Mouse (Mus musculus): Measurements from ENCODE around the gene Gsk3a. TPM values are rescaled to one million over a fixed set of nuclear protein-coding genes. Genes with fewer than 3 reads are reported as not detected.

Gene Gsk3a
- polyA plus RNA-seq, 1 experiment = 87.3 TPM

DNA sequence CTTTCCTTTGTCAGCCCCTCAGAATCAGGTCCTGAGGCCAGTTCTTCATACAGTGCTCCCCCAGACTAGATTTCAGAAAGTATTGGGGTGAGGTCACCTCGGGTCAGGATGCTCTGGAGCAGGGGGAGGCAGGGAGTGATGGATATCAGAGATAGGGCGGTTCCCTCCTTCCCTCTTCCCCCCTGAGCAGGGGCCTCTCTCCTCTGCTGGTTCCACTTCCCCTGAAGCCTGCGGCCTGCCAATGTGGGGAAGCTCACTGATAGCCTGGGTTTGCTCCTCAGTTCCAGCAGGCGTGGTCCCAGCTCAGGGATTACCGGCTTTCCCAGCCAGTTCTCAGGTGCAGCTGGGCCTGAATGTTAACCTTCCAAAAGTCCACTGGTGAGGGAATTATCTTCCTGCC, 46.0 kb upstream of the Gsk3a start:
- Histone ChIP-seq H3K27me3 (ENCODE audit: control insufficient read depth, insufficient read depth, insufficient read length) (no peaks in the 10 kb centered on the region), H3K4me3 (ENCODE audit: insufficient read depth, poor library complexity, severe bottlenecking) (peak overlapping the region; percentile 43)
- TF ChIP-seq USF1 (IDR thresholded peaks at IDR 0.05; ENCODE audit: low read depth) = no peak
- no peak for TF ChIP-seq MYOD1 (IDR thresholded peaks at IDR 0.05; ENCODE audit: control insufficient read depth, insufficient read length, low read depth)
- no peak for TF ChIP-seq CEBPB (IDR thresholded peaks at IDR 0.05; ENCODE audit: low read depth)
- TF ChIP-seq MYOG (IDR thresholded peaks at IDR 0.05; ENCODE audit: control insufficient read depth, extremely low read depth, insufficient read length) = no peak
- TF ChIP-seq FOSL1 (IDR thresholded peaks at IDR 0.05; ENCODE audit: insufficient read depth, low read length, poor library complexity, severe bottlenecking) = no peak
- TF ChIP-seq MAX (IDR thresholded peaks at IDR 0.05) = no peak
- no peak for TF ChIP-seq CTCF (IDR thresholded peaks at IDR 0.05; ENCODE audit: control insufficient read depth, insufficient read depth, insufficient read length)

DNA sequence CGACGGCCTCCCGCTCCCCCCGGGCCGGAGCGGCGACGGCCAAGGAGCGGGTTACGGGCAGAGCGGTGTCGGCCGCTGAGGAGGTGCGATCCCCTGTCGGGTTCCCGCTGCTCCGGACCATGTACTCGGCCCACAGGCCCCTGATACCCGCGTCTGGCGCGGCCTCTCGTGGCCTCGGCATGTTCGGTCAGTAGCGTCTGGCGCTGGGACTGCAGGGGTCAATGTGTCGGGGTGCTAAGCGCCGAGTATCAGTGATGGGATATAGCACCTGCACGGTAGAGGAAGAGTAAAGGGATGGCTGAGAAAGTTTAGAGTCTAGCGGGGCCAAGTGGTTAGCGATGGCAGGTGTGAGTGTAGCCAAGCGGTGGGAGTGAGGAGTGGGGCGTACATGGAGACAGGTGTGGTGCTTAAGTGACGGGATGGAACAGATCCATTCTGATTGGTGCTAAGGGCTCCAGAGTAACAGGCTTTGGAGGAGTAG, 45.1 kb upstream of the Gsk3a start:
- Histone ChIP-seq H3K79me3 (ENCODE audit: low read depth) (peaks cover 18% of the 10 kb centered on the region), H3K79me2 (ENCODE audit: control insufficient read depth, insufficient read depth) (peaks cover 27% of the 10 kb centered on the region), H3ac (ENCODE audit: control insufficient read depth, insufficient read length, low read depth) (peak overlapping the region; percentile 93), H3K27me3 (ENCODE audit: control insufficient read depth, insufficient read depth, insufficient read length) (no peaks in the 10 kb centered on the region), H3K4me3 (ENCODE audit: insufficient read depth, poor library complexity, severe bottlenecking) (peak overlapping the region; percentile 43), H3K36me3 (ENCODE audit: control insufficient read depth, insufficient read depth) (peaks cover 25% of the 10 kb centered on the region)
- no peak for TF ChIP-seq MAX (IDR thresholded peaks at IDR 0.05)
- no peak for TF ChIP-seq CEBPB (IDR thresholded peaks at IDR 0.05; ENCODE audit: low read depth)
- no peak for TF ChIP-seq FOSL1 (IDR thresholded peaks at IDR 0.05; ENCODE audit: insufficient read depth, low read length, poor library complexity, severe bottlenecking)
- TF ChIP-seq MYOG (IDR thresholded peaks at IDR 0.05; ENCODE audit: control insufficient read depth, extremely low read depth, insufficient read length) = no peak
- no peak for TF ChIP-seq CTCF (IDR thresholded peaks at IDR 0.05; ENCODE audit: control insufficient read depth, insufficient read depth, insufficient read length)
- no peak for TF ChIP-seq MYOD1 (IDR thresholded peaks at IDR 0.05; ENCODE audit: control insufficient read depth, insufficient read length, low read depth)
- TF ChIP-seq USF1 (IDR thresholded peaks at IDR 0.05; ENCODE audit: low read depth) = no peak

More for the DNA sequence above, 46.0 kb upstream of the Gsk3a start:
- Histone ChIP-seq H3K79me2 (ENCODE audit: control insufficient read depth, insufficient read depth) (peaks cover 27% of the 10 kb centered on the region), H3ac (ENCODE audit: control insufficient read depth, insufficient read length, low read depth) (peak overlapping the region; percentile 93), H3K36me3 (ENCODE audit: control insufficient read depth, insufficient read depth) (peaks cover 32% of the 10 kb centered on the region), H3K79me3 (ENCODE audit: low read depth) (peaks cover 18% of the 10 kb centered on the region)

DNA sequence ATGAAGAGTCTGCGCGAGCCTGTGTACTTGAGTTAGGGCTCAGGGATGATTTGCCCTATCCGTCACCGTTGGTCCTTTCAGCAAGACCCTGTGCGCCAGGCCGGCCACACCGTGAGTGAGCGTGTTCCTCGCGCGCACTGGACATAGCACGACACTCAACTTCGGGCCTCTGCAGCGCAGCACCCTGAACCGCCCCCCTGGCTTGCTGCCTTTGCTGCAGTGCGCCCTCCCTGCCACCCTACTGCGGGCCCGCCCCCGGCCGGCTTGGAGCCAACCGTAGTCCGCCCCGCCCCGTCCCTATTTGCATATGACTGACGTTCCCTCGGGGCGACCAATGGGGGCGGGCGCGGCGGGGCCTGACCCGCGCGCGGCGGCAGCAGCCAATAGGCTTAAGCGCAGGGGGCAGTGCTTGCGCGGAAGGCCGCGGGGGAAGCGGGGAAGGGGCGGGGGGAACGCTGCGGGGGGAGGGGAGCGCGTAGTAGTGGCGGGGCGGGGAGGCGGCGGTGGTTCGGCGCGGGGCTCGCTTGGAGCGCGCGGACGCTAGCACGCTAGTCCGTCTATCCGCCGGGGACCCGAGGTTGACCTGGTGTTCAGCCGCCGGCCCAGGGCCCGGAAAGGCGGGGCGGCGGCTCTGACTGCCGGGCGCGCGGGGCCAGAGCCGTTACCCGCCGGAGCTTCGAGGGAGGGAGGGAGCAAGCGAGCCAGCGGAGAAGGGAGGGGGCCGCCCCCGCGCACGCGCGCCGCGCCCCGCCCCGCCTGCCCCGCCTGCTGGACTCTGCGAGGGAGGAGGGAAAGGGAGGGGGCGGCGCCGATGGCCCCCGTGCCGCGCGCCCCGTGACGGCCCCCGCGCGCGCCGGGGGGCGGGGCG, 44.3 kb upstream of the Gsk3a start:
- Histone ChIP-seq H3K36me3 (ENCODE audit: control insufficient read depth, insufficient read depth) (peaks cover 19% of the 10 kb centered on the region), H3K79me2 (ENCODE audit: control insufficient read depth, insufficient read depth) (peaks cover 32% of the 10 kb centered on the region), H3K27me3 (ENCODE audit: control insufficient read depth, insufficient read depth, insufficient read length) (no peaks in the 10 kb centered on the region), H3K79me3 (ENCODE audit: low read depth) (peaks cover 18% of the 10 kb centered on the region), H3K4me3 (ENCODE audit: insufficient read depth, poor library complexity, severe bottlenecking) (peak overlapping the region; percentile 43), H3ac (ENCODE audit: control insufficient read depth, insufficient read length, low read depth) (peak overlapping the region; percentile 73)
- TF ChIP-seq MYOG (IDR thresholded peaks at IDR 0.05; ENCODE audit: control insufficient read depth, extremely low read depth, insufficient read length) (no peak), FOSL1 (IDR thresholded peaks at IDR 0.05; ENCODE audit: insufficient read depth, low read length, poor library complexity, severe bottlenecking) (no peak), CEBPB (IDR thresholded peaks at IDR 0.05; ENCODE audit: low read depth) (no peak), USF1 (IDR thresholded peaks at IDR 0.05; ENCODE audit: low read depth) (no peak), MAX (IDR thresholded peaks at IDR 0.05) (no peak), MYOD1 (IDR thresholded peaks at IDR 0.05; ENCODE audit: control insufficient read depth, insufficient read length, low read depth) (no peak), CTCF (IDR thresholded peaks at IDR 0.05; ENCODE audit: control insufficient read depth, insufficient read depth, insufficient read length) (no peak)

DNA sequence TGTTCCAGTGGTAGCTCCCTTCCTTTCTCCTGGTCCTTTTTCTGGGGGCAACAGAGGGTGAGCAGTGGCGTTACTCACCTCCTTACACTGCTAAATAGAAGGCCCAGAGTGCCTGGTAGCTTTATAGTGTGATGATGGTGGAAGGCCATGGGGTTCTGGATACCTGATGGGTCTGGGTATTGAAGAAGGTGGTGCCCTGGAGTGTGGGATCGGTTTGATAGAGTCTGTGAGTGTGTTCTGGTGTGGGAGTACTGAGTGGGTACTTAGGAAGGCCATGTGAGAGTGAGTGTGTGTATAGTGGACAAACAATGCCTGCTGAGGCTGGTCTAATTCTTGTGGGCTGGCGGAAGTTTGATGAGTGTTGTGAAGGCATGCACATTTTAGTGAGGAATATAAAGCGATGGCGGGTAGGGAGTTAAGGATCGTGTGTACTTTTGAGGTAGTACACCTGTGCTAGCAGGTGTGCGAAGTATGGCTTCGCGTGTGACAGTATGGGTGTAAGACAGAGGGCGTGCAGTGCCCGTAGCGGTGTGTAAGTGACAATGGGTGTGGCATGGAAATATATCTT, 43.6 kb upstream of the Gsk3a start:
- TF ChIP-seq FOSL1 (IDR thresholded peaks at IDR 0.05; ENCODE audit: insufficient read depth, low read length, poor library complexity, severe bottlenecking) (no peak), MAX (IDR thresholded peaks at IDR 0.05) (no peak), MYOD1 (IDR thresholded peaks at IDR 0.05; ENCODE audit: control insufficient read depth, insufficient read length, low read depth) (no peak), MYOG (IDR thresholded peaks at IDR 0.05; ENCODE audit: control insufficient read depth, extremely low read depth, insufficient read length) (no peak), USF1 (IDR thresholded peaks at IDR 0.05; ENCODE audit: low read depth) (no peak), CEBPB (IDR thresholded peaks at IDR 0.05; ENCODE audit: low read depth) (no peak), CTCF (IDR thresholded peaks at IDR 0.05; ENCODE audit: control insufficient read depth, insufficient read depth, insufficient read length) (no peak)
- H3K79me2 ChIP-seq (ENCODE audit: control insufficient read depth, insufficient read depth) = peaks cover 32% of the 10 kb centered on the region
- H3K4me3 ChIP-seq (ENCODE audit: insufficient read depth, poor library complexity, severe bottlenecking) = no peak overlapping the region
- H3K27me3 ChIP-seq (ENCODE audit: control insufficient read depth, insufficient read depth, insufficient read length) = no peaks in the 10 kb centered on the region
- H3K36me3 ChIP-seq (ENCODE audit: control insufficient read depth, insufficient read depth) = peaks cover 13% of the 10 kb centered on the region
- H3ac ChIP-seq (ENCODE audit: control insufficient read depth, insufficient read length, low read depth) = peak overlapping the region; percentile 2
- peaks cover 17% of the 10 kb centered on the region for H3K79me3 ChIP-seq (ENCODE audit: low read depth)

DNA sequence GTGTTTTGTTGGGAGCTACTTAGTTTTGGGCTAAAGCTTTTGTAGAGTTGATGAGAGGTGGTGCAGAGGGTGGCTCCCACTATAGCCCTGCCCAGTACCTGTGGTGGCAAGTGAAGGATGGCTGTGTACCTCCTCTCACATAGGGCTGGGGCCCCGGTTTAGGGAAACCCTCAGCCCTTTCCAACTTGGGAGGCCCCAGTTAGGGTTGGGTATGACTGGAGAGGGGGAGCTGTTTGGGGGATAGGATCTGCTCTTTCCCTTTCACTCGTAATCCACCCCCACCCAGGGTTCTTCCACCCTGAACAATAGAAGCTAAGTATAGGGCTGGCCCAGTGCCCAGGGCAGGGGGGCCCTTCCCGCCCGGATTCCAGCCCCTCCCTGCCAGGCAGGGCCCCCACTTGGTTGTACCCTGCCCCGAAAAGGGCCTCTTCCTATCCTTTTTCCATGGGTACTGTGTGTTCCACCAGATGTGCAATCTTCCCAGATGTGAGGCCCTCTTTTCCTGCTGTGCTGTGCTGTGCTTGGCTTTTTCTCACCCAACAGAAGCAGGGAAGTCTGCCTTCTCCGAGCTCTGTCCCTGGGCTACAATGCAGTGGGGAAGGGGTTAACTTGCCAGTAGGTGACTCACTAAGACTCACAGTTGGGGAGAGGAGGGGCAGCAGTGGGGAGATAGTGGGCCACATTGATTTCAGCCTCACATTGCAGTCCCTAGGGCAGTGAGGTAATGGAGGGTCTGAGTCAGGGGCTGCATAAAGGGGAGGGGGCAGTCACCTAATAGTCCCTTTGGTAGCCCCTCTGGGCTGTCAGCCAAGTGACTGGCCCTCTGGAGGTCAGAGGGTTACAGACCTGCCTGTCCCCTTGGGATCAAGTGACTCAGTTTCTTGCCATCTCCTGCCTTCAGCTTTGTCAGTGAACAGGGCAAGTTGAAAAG, 42.5 kb upstream of the Gsk3a start:
- TF ChIP-seq CEBPB (IDR thresholded peaks at IDR 0.05; ENCODE audit: low read depth) = no peak
- peak; percentile 42 for TF ChIP-seq FOSL1 (IDR thresholded peaks at IDR 0.05; ENCODE audit: insufficient read depth, low read length, poor library complexity, severe bottlenecking)
- peak; percentile 11 for TF ChIP-seq MAX (IDR thresholded peaks at IDR 0.05)
- Histone ChIP-seq H3K4me3 (ENCODE audit: insufficient read depth, poor library complexity, severe bottlenecking) (peak overlapping the region; percentile 25), H3K79me2 (ENCODE audit: control insufficient read depth, insufficient read depth) (peaks cover 31% of the 10 kb centered on the region), H3K36me3 (ENCODE audit: control insufficient read depth, insufficient read depth) (peaks cover 2% of the 10 kb centered on the region), H3K79me3 (ENCODE audit: low read depth) (peaks cover 16% of the 10 kb centered on the region), H3K27me3 (ENCODE audit: control insufficient read depth, insufficient read depth, insufficient read length) (no peaks in the 10 kb centered on the region), H3ac (ENCODE audit: control insufficient read depth, insufficient read length, low read depth) (peak overlapping the region; percentile 92)
